Mouse (Mus musculus): ENCODE measurements at regions not wholly inside any gene's neighbourhood (a gene's known extent, or its start where the extent isn't known, plus 50 kb on each side); places are given as distances from the start of the nearest gene placed in this dataset.

DNA sequence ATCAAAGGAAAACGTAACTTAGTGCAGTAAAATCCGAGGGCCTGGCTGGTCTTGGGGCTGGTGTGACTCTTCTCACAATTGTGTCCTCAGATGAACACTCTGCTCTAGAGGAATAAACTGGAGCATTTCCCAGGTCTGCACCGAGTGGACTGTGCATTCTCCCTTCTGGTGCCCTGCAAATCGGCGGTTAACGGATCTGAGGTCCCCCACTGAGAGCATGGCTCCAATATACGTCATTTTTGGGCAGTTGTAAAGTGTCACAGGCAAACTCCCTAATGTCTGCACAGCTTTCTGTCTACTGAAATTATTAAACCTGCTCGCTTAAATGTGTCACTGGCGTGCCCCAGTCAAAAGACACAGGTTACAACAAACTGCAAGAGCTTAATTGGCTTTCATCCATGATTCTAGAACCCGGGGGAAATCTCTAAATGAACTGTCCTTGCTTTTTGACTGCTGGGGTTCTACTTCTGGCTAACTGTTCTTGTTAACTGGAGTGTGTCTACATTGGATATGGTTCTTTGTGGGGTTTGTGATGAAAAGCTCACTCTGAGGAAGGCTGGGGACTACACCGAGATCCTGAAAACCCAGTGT is 93.7 kb upstream of the Gm47985 start:
- no peak for DNase-seq (ENCODE audit: low read depth, low spot score)

DNA sequence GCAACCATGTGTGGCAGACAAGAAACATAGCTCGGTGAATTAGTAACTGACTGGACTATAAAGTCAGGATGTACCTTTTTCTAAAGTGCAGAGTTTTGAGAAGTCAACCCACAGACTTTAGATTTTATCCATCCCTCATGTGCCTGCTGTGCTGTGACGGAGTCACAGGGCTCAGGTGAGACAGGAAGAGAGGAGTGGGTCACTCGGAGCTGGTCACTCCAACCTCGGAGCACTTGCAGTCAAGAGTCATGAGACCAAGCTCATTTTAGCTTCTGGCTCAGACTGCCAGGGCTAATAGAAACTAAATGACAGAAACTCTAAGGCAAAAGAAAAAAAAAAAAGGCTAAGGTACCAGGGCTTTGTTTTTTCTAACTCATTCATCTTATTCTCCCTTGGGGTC is 90.3 kb upstream of the Gm47985 start:
- DNase-seq (ENCODE audit: low read depth, low spot score): no peak

DNA sequence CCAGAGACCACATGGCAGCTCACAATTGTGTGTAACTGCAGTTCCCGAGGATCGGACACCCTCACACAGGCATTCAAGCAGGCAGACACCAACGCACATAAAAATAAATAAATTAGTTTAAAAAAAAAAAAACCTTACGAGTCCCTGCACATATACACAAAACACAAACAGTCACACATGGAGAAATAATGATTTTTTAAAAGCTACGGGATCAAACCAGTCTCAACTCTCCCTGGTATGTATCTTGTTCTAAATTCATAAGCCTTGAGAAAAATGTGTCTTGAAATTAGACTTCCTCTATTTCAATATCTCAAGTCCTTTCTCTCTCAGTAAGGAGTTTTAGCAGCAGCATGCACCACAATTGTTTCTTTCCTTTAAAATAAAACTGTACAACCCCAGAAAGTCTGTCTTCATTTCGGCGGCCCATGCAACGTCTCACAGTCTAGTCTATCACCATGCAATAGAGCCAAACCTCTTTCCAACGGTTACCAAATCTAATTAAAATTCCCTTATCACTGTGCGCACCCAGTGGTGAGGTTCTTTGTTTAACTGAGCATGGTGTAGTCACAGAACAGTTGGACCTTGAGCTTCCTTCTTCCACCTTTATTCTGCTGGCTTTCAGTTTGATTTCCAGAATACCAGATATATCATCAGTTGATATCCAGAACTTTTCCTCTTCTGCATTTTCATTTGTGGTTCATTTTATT is 86.8 kb upstream of the Gm47985 start:
- no peak for DNase-seq (ENCODE audit: low read depth, low spot score)

DNA sequence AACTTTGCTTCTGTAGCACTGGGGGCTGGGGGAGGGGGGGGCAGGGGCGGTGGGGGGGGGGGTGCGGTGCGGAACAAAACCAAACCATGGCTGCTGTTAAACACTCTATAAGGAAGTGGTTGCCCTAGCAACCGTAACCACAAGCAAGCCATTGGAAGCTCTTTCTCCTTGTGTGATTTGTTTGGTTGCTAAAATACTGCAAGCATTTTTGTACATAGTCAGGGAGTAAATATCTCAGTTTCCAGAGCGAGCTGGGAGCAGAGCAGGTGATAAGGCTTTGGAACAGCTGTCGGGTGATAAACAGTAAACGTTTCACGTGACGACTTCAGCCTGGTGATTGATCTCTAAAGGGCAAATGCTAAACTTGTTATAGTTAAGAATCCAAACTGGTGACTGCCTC is 86.3 kb upstream of the Gm47985 start:
- peak; percentile 66 for DNase-seq (ENCODE audit: low read depth, low spot score)

DNA sequence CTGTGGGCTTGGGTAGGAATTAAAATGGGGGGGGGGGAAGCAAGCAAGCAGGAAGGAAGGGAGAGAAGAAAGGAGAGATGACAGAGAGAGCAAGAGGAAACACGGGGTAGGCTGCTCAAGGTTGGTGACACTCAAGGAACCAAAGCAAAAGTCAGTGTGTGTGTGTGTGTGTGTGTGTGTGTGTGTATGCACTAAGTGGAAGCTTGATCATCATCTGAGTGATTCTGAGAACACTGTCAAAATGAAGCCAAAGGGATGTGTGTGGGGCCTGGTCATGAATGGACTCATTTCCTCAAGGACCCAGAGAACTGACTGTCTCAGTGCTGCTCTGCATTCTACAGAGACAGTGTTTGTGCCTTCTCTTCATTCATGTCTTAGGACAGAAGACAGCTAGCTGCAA is 84.8 kb upstream of the Gm47985 start:
- no peak for DNase-seq (ENCODE audit: low read depth, low spot score)

DNA sequence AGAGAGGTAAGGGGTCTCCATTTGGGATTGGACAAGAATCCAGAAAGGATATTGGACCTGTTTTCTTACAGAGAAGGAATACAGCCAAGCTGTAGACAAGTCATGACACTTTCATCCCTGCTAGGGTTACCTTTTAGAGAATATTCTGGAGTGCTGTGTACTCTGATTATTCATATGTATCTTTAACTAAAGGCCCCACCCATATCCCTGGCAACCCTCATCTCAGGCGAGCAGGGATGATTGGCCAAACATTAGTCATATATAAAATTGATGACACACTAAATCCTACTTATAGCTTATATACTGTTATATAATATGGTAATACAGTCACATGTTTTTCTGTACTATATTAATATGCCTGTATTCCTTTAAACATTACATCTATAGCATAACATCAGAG is 83.6 kb upstream of the Gm47985 start:
- DNase-seq (ENCODE audit: low read depth, low spot score): no peak

DNA sequence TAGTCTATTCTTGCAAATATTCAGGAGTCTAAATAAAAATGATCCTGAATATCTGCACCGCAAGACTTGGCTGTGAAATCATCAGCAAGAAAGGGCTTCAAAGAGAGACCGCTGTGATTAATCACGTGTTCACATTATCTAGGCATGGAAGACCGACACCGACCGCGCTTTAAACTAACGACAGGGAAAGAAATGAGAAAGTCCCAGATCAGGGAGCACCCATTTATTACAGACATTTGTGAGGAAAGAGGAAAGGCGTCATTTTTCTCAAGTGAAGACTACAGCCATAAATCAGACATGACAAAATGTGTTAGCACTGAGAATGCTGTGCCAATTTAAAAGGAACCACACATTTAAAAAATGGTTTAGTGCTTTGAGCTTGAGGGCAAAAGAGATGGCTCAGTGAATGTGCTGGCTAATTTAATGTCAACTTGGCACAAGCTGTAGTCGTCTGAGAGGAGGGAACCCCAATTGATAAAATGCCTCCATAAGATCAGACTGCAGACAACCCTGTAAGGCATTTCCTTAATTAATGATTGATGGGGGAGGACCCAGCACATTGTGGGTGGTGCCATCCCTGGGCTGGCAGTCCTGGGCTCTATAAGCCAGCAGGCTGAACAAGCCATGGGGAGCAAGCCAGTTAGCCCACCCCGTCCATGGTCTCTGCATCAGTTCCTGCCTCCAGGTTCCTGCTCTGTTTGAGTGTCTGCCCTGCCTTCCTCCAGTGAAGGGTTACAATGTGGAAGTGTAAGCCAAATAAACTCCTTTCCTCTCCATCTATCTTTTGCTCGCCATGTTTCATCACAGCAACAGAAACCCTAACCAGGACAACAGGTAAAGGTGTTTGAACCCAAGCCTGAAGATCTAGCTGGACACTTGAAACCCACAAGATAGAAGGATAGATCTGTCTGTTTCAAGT is 81.5 kb upstream of the Gm47985 start:
- DNase-seq (ENCODE audit: low read depth, low spot score): no peak

DNA sequence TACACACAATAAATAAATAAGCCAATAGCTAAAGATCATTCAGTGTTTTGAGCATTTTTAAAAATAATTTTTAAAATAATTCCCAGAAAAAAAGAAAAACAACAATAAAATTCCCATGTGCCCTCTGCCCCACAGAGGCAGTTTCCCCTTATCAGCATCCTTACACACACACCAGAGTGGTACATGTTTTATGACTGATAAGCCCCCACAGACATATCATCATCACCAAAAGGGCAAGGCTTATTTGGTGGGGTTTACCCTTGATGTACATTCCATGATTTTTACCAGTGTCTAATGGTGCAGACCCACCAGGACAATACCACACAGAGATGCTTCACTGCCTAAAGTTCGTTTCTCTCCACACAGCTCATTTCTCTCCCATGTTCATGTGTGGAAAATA is 80.8 kb upstream of the Gm47985 start:
- no peak for DNase-seq (ENCODE audit: low read depth, low spot score)

DNA sequence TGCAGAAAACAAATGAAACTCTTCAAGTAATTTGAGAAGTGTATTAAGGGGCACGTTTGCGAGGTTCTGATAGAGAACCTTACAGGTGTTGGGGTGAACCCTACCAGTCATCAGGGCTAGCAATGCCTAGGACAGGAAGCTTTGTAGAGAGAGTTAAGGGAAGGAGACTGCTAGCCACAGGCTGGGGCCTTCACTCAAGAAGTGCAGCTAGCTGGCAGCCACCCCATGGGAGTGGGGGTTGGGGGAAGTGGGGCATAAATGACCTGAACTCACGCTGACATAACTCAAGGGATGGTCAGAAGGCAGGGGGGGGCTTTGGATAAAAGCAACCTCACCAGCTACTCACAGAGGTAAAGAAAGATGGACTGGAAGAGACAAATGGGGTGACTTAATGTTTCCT is 80.3 kb upstream of the Gm47985 start:
- no peak for DNase-seq (ENCODE audit: low read depth, low spot score)

DNA sequence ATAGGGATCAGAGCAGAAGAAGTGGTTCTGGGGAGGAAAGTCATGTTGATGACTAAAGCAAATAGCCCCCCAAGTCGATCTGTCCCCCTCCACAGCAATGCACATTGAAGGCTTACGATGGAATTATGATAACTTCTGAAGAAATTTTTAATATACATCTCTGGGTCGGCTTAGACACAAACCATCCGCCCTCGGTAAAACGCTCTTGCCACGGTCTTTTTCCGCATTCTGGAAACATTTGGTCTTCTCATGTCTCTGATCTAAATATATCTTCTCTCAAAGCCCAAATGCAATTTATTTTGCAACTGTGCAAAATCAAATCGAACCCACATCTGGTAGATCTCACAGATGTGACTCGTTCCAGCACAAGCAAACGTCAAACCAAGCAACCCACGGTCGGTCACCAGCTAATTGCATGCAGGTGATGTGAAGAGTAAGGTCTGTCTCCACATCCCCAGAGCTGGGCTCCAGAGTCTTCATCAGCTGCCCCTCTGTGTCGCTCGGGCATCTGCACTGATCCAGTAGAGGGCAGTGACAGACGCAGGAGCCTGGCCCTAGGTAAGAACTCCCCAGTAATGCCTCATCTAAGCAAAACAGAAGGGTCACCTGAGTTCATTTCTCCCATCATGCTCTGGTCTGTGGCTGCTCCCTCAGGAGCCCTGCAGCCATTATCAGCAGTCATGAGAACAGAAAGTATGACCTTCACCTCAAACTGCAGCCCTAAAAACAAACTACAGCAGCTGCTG is 79.5 kb upstream of the Gm47985 start:
- no peak for DNase-seq (ENCODE audit: low read depth, low spot score)

DNA sequence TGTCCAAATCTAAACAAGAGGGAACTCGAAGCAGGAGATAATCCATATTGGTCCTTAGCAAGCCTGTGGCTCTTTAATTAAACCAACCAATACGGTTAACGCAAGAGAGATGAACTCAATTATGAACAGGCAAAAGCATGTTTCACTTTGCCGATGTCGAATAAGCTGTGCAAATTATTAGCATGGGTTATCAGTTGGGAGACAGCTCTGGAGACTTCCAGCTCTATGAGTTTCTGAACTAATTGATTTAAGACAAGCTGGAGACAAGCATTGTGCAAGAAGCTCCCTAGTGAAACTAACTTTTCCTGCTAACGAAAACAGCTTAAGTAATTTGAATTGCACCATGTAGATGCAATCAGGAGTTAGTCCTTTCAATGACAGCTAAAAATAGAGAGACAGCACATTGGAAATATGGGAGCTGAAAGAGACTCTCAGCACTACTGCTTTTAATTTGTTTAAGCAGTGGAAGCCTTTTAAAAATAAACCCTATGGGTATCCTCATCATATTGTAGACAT is 78.8 kb upstream of the Gm47985 start:
- DNase-seq (ENCODE audit: low read depth, low spot score): no peak

DNA sequence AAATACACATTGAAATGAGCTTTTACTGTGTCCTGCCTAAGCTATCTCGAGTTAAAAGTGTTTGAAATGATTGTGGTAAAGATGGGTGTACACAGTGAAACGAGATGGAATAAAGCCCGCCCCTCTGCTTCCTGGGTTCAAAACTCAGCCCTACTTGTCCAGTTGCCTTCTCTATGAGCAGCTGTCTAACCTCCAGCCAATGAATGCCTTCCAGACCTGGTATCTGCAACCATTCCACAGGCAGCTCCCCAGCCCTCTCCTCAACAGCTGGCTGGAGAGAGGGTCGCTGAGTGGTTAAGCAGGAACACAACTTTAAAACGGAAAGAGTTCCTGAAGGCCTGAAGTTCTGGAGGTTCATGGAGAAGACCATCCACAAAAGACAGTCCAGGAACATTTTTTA is 78.0 kb upstream of the Gm47985 start:
- no peak for DNase-seq (ENCODE audit: low read depth, low spot score)

DNA sequence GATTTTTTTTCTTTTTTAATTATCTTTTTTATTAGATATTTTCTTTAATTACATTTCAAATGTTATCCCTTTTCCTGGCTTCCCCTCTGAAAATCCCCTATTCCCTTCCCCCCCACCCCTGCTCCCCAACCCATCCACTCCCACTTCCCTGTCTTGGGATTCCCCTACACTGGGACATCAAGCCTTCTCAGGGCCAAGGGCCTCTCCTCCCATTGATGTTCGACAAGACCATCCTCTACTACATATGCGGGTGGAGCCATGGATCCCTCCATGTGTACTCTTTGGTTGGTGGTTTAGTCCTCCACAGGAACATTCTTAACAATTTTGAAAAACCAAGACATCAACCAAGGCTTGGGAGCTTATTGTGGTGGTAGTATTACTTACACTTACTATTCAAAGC is 77.5 kb upstream of the Gm47985 start:
- DNase-seq (ENCODE audit: low read depth, low spot score): no peak

DNA sequence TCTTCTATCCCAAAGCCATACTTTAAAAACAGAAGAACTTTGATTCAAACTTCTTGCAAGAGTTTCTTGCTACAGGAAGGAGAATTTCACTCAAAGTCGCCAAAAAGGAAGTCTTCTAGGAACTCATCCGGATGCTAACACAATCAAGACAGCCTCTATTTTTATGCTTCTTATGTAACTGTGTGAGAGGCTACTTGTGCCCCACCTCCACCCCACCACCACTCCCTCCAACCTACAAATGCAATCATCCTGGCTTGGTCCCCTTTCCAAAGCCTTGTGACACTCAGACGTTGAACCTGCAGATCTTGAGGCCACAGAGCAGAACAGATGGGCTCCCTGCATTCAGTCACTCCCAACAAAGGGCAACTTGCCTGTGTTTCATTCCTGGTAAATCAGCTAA is 77.1 kb upstream of the Gm47985 start:
- no peak for DNase-seq (ENCODE audit: low read depth, low spot score)

DNA sequence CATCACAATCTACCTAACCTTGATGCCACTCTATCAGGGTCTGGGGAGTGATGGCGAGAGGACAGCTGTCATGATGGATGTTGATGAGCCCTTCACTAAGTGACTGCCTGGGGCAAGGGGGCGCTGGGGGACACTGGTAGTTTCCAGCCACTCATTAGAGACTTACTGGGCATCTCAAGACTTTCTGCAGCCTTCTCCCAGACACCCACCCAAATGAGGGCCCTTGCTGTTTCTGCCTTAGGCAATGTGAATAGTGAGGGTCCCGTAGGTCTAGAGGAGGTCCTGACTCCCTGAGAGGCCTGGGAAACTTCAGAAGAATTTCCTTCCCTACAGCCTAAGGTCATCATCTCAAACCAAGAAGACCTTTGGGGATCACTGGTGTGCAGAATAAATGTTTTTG is 74.9 kb upstream of the Gm47985 start:
- no peak for DNase-seq (ENCODE audit: low read depth, low spot score)

DNA sequence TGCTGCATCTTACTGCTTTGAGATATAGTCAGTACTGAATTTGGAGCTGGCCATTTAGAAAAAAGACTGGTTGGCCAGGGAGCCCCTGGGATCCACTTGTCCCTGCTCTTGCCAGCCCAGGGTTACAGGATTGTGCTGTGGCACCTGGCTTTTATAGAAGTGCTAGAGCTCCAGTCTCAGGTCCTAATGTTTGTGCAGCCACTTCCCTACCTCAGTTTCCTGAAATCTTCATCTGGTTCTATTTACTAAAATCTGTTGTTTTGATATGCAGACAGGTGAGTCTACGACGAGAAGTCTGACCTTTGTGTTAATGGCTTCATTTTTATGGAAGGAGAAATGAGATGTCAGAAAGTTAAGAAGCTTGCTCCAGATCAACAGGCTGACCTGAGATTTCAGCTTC is 73.0 kb upstream of the Gm47985 start:
- no peak for DNase-seq (ENCODE audit: low read depth, low spot score)

DNA sequence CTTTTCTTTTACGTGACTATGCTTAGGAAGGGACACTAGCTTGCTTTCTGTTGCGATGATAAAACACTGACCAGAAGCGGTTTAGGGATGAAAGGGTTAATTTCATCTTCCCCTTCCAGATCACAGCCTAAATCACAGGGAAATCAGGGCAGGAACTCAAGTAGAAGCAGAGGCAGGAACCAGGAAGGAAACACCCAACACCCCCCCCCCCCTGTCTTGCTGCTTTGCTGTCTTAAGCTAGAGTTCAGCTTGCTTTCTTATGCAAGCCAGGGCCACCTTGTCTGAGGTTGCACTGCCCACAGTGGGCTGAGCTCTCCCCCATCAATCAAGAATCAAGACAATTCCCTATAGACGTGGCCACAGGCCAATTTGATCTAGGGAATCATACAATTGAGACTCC is 71.9 kb upstream of the Gm47985 start:
- DNase-seq (ENCODE audit: low read depth, low spot score): no peak

DNA sequence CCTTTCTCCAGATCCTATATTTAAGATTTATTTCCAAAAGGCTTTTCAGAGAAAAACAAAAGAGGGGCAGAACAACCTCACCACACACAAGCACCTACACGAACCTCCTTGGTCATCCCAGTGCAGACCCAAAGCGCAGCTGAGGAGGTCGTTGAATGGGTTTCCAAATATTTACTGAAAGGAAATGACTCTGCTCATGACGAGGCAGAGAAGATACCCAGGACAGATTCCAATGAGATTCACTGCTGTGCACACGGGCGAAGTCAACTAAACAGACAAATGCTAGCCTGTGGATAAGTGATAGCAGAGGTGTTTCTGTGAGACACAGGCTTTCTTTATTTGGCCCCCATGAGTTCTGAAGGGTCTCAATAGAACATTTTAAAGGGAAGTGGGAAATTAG is 70.7 kb upstream of the Gm47985 start:
- DNase-seq (ENCODE audit: low read depth, low spot score): no peak

DNA sequence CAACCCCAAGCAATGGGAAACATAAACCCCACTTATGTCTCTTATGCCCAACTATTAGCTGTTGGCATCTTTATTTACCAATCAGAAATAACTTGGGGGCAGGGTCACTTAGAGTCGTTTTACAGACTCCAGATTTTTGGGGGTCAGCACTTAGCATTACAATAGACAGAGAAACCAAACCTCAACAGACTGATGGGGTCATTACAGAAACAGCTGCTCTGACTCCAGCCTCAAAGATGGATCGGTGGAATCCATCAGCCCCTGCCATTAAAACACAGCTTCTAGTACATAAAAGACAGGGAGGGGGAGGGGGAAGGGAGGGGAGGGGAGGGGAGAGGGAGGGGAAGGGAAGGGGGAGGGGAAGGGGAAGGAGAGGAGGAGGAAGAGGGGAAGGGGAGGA is 69.9 kb upstream of the Gm47985 start:
- DNase-seq (ENCODE audit: low read depth, low spot score): no peak

DNA sequence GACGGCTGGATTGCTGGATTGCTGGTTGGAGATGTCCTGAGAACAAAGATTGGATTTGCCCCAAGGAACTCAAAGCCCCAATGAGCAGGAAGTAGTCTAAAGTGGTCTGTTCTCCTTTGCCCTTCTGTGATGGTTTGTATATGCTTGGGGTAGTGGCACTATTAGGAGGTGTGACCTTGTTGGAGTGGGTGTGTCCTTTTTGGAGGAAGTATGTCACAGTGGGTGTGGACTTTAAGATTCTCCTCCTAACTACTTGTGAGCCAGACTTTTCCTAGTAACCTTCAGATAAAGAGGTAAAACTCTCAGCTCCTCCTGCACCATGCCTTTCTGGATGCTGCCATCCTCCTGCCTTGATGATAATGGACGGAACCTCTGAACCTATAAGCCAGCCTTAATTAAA is 69.1 kb upstream of the Gm47985 start:
- no peak for DNase-seq (ENCODE audit: low read depth, low spot score)

DNA sequence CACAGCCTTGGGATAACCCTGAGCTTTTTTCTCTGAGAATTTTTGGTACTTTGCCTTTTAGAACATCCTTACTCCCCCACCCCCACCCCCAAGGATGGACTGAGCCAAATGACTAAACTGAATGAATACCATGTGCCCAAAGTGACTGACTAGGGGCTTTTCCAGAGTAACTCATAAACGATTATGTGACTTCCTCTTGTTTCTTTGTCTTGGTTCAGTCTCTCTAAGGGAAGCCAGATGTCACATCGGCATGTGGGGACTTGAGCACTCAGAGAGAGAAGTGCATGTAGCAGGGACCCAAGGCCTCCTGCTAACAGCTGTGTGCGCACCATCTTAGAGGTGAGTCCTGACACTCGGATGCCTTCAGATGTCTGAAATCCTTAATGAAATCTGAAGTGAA is 63.8 kb upstream of the Gm47985 start:
- DNase-seq (ENCODE audit: low read depth, low spot score): no peak

DNA sequence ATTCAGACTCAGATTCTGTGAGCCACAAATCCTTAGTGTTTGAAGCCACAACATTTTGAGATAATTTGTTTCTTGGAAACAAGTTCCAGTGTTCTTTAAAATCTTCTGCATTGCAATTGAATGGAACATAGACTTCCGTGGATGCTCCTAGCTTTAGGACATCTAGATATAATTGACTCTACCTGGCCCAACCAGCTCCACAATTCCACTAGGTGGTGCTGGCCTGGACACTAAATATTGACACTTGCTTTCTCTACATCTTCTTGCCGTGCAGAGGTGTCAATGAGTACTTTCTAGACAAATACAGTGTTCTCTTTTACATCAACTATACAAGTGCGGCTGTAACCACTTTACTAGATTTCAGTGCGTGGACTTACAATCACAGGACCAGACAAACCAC is 63.4 kb upstream of the Gm47985 start:
- DNase-seq (ENCODE audit: low read depth, low spot score): no peak

All from c-Kit-negative CD71-positive TER-119-positive erythroid progenitor cells, embryonic 14.5 days (primary cell).